Mouse (Mus musculus): Measurements from ENCODE around the gene Rom1. TPM values are rescaled to one million over a fixed set of nuclear protein-coding genes. Genes with fewer than 3 reads are reported as not detected.
"Not testable (repeated sequence)": the region's sequence is repeated elsewhere in the genome, so short reads cannot be mapped to it uniquely, and the experiment has no call there.

Gene Rom1
- polyA plus RNA-seq, 1 experiment from 2014 or later = 4.9 TPM

DNA sequence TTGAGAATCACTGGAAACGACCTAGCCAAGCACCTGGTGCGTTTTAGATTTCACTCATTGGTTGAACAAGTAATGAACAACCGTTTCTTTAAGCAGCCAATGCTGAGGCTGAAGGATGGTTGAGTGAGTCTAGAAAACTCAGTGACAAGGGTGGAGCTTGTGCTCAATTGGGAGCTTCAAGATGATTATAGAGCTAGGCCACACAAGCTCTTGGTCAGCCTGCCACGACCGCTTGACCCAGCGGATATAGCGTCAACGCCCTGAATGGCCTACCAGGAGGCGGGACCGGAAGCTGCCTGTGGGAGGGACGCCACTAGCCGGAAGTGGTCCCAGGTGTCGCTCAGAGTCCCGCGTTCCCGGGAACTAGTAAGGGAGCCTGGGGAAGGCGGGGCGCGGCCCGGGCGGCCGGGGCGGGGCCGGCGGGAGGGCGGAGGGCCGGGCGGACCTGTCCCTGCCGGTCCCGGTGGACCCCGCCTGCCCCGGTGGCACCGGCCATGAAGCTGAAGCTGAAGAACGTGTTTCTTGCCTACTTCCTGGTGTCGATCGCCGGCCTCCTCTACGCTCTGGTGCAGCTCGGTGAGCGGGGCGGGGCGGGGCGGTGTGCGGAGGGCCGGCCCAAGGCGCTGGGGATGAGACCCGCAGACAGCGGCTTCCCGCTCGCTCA is 9.0 kb downstream of the Rom1 start, which contains the start of gene B3gat3:
Gene B3gat3 (plus strand): TSS at position 302 of the 664 bp plus-strand sequence.
- peak within 1 kb of the TSS; percentile 88 for H3K4me3 ChIP-seq (replicated peaks)
- H3K9ac ChIP-seq = peak within 1 kb of the TSS; percentile 80
- no peaks in the 10 kb centered on the region for H3K9me3 ChIP-seq (replicated peaks)
- peak within 1 kb of the TSS; percentile 96 for H3K27ac ChIP-seq
- peaks cover 38% of the 10 kb centered on the region for H3K36me3 ChIP-seq
- peak; percentile 98 for ATAC-seq (replicated peaks; ENCODE audit: low FRiP score)
- peak within 1 kb of the TSS; percentile 76 for H3K4me2 ChIP-seq
- peaks cover 9% of the 10 kb centered on the region for H3K4me1 ChIP-seq
- under 1% methylated on average over 50 of the region's 50 CpGs for WGBS
- H3K27me3 ChIP-seq = no peaks in the 10 kb centered on the region

DNA sequence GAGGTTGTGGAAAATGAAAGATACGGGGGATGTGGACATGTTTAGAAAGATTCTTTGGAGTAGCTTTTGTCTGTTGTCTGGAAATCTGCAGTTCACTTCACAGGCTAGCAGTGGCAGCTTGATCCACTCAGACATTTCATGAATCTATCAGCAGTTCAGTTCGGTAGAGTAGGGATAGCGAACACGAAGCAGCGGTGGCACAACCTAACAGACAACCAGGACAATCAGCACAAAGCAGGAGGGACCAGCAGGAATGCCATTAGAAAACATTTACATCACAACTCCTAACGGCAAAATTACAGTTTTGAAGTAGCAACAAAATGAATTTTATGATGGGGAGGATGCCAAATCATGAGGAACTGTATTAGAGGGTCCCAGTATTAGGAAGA is 9.5 kb downstream of the Rom1 start:
- Histone ChIP-seq H3K9ac (no peak overlapping the region), H3K36me3 (peaks cover 41% of the 10 kb centered on the region), H3K27me3 (no peaks in the 10 kb centered on the region), H3K27ac (peak overlapping the region; percentile 96), H3K4me1 (peaks cover 9% of the 10 kb centered on the region), H3K9me3 (replicated peaks) (no peaks in the 10 kb centered on the region), H3K4me2 (peak overlapping the region; percentile 76), H3K4me3 (replicated peaks) (peak overlapping the region; percentile 88)
- WGBS = 53% methylated on average over 6 of the region's 6 CpGs
- ATAC-seq (replicated peaks; ENCODE audit: low FRiP score) = no peak

DNA sequence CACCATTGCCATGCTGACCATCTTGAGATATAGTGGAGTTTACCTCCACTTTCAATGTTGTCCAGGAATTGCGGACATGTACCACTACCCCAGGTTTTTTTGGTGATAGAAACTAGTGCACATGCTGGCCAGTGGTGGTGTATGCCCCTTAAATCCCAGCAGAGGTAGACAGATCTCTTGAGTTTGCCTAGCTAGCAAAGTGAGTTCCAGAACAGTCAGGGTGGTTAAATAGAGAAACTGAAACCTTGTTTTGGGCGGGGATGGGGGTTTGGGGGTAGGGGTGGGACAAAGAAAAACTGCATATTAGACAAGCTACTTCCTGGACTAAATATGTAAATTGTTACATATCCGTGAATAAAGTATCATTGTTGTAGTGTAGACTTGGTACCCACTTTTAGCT is 10.2 kb downstream of the Rom1 start:
- no peaks in the 10 kb centered on the region for H3K9me3 ChIP-seq (replicated peaks)
- no peak overlapping the region for H3K4me2 ChIP-seq
- 91% methylated on average over 3 of the region's 3 CpGs for WGBS
- no peaks in the 10 kb centered on the region for H3K27me3 ChIP-seq
- H3K9ac ChIP-seq = no peak overlapping the region
- peaks cover 9% of the 10 kb centered on the region for H3K4me1 ChIP-seq
- H3K27ac ChIP-seq = no peak overlapping the region
- H3K4me3 ChIP-seq (replicated peaks) = no peak overlapping the region
- peaks cover 48% of the 10 kb centered on the region for H3K36me3 ChIP-seq
- no peak for ATAC-seq (replicated peaks; ENCODE audit: low FRiP score)

DNA sequence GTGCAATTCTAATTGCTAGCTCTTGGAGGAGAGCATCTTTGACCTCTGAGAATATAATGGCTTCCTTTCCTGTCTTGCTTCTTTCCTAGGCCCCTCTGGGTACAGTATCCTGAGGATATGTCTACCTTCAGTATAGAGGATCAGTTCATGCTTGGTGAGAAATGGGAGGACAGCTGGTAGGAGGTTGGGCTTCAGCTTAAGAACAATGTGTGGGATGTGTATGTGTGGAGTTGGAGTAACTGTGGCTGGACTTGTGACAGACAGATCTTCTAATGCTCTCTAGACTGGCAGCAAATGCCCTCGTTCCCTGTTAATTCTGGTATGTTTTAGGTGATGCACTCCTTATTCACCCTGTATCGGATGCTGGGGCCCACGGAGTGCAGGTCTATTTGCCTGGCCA is 14.9 kb downstream of the Rom1 start:
- H3K4me1 ChIP-seq = no peaks in the 10 kb centered on the region

DNA sequence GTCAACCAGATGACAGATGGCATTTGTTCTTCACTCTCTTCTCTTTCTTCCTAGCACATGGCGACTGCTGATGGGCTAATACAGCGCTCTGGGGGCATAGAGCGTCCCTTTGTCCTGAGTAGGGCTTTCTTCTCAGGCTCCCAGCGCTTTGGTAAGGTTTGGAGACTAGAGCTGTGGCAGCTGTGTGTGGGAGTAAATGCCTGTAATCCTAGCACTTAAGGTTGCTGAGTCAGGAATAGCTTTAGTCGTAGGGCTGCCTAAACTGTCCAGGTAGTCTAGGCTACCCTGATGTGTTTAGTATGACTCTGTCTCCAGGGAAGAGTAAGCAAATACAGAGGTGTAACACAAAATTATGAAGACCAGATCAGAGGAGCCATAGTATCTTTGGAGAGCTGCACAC is 17.3 kb downstream of the Rom1 start:
- Histone ChIP-seq H3K27ac (no peak overlapping the region), H3K9ac (no peak overlapping the region), H3K4me1 (no peaks in the 10 kb centered on the region), H3K36me3 (peaks cover 100% of the 10 kb centered on the region), H3K4me3 (replicated peaks) (no peak overlapping the region), H3K9me3 (replicated peaks) (no peaks in the 10 kb centered on the region), H3K4me2 (no peak overlapping the region), H3K27me3 (no peaks in the 10 kb centered on the region)
- 82% methylated on average over 5 of the region's 5 CpGs for WGBS
- ATAC-seq (replicated peaks; ENCODE audit: low FRiP score) = no peak

More for the DNA sequence above, 14.9 kb downstream of the Rom1 start:
- no peak overlapping the region for H3K4me3 ChIP-seq (replicated peaks)
- H3K4me2 ChIP-seq = no peak overlapping the region
- H3K36me3 ChIP-seq = peaks cover 81% of the 10 kb centered on the region
- ATAC-seq (replicated peaks; ENCODE audit: low FRiP score) = no peak
- no peak overlapping the region for H3K9ac ChIP-seq
- no peaks in the 10 kb centered on the region for H3K9me3 ChIP-seq (replicated peaks)
- 93% methylated on average over 3 of the region's 3 CpGs for WGBS
- H3K27me3 ChIP-seq = no peaks in the 10 kb centered on the region
- H3K27ac ChIP-seq = no peak overlapping the region

DNA sequence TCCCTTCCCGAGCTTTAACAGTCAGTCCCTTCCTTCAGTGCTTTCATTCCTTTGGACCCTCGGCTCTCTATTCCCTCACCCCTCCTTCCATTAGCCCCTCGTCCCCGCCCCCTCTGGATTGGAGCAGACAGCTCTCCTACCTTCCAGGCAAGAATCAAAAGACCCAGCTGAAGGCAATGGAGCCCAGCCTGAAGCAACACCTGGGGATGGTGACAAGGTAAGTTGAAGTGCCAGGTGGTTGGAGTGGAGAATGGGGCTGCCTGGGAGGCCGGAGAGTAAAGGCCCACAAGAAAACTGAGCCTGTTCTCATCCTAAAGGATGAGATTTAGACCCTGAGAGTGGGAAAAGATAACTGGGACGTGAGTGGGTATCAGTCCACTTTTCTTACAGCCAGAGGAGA is 20.6 kb downstream of the Rom1 start:
- peaks cover 98% of the 10 kb centered on the region for H3K36me3 ChIP-seq
- no peaks in the 10 kb centered on the region for H3K9me3 ChIP-seq (replicated peaks)
- no peaks in the 10 kb centered on the region for H3K4me1 ChIP-seq
- no peak overlapping the region for H3K4me3 ChIP-seq (replicated peaks)
- H3K9ac ChIP-seq = no peak overlapping the region
- H3K4me2 ChIP-seq = no peak overlapping the region
- no peak for ATAC-seq (replicated peaks; ENCODE audit: low FRiP score)
- WGBS = 91% methylated on average over 6 of the region's 6 CpGs
- no peaks in the 10 kb centered on the region for H3K27me3 ChIP-seq
- H3K27ac ChIP-seq = no peak overlapping the region

DNA sequence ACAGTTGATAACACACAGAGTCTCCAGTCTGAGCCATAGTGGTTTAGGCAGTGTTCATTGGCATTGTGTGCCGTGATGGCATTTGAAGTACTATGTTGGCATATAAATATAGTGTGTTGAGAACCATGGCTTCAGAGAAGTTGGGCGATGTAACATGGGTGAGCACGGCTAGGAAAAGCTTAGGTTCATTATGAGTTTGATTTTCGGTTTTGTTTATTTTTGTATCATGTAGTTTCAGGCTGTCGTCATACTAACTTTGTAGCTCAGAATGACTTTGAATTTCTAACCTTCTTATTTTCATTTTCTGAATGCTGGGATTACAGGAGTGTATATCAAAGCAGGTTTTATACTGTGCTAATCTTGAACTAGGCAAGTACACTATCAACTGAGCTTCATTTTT is 25.7 kb downstream of the Rom1 start:
- Histone ChIP-seq H3K4me3 (replicated peaks) (no peak overlapping the region), H3K27me3 (no peaks in the 10 kb centered on the region), H3K36me3 (peaks cover 76% of the 10 kb centered on the region), H3K4me1 (peaks cover 15% of the 10 kb centered on the region), H3K9ac (no peak overlapping the region), H3K4me2 (no peak overlapping the region), H3K9me3 (replicated peaks) (no peaks in the 10 kb centered on the region), H3K27ac (no peak overlapping the region)
- ATAC-seq (replicated peaks; ENCODE audit: low FRiP score) = no peak
- 96% methylated on average over 5 of the region's 5 CpGs for WGBS

DNA sequence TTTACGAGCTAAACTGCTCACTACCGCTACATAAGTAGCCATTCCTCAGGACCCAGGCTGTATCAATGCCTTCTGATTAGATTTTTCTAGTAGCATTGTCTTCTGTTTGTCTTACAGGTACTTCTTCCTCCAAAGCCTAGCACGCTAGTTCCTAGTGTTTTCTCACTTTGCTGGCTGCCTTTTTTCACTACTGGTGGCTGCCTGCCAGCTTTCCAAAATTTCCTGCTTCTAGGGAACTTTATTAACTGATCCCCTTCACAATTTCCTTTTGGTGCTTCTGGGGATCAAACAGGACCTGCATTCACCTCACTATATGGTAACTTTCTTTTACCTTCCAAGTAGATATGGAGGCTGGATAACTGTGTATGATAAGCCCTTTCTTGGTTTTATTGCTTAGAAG is 30.1 kb downstream of the Rom1 start:
- no peaks in the 10 kb centered on the region for H3K27me3 ChIP-seq
- peak overlapping the region; percentile 86 for H3K9ac ChIP-seq
- H3K36me3 ChIP-seq = peaks cover 62% of the 10 kb centered on the region
- WGBS = 22% methylated on average over 3 of the region's 3 CpGs
- no peak overlapping the region for H3K27ac ChIP-seq
- H3K4me1 ChIP-seq = peaks cover 31% of the 10 kb centered on the region
- peak overlapping the region; percentile 63 for H3K4me2 ChIP-seq
- no peaks in the 10 kb centered on the region for H3K9me3 ChIP-seq (replicated peaks)
- H3K4me3 ChIP-seq (replicated peaks) = peak overlapping the region; percentile 71
- no peak for ATAC-seq (replicated peaks; ENCODE audit: low FRiP score)

DNA sequence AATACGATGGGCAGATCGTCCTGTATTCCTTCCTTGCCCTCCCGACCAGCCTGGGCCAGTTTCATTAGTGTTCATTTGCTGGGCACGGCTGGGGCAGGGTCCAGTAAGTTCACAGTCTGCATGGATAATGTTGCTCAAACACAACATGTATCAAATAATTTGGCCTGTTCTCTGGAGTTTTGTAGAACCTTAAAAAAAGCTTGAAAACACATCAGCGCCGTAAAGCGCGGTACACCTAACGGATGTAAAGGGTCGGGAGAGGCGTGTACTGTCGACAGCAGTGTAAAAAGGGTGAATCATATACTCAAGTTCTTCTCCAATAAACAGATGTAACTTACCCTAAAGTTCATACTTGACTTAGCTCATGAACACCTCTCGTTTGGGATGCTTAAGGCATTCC is 30.6 kb downstream of the Rom1 start:
- Histone ChIP-seq H3K9ac (peak overlapping the region; percentile 86), H3K4me1 (peaks cover 36% of the 10 kb centered on the region), H3K27me3 (no peaks in the 10 kb centered on the region), H3K36me3 (peaks cover 57% of the 10 kb centered on the region), H3K9me3 (replicated peaks) (no peaks in the 10 kb centered on the region), H3K27ac (peak overlapping the region; percentile 93), H3K4me3 (replicated peaks) (peak overlapping the region; percentile 71), H3K4me2 (peak overlapping the region; percentile 63)
- ATAC-seq (replicated peaks; ENCODE audit: low FRiP score) = no peak; the same call in 1 of the 2 replicates
- WGBS = 3% methylated on average over 13 of the region's 13 CpGs

DNA sequence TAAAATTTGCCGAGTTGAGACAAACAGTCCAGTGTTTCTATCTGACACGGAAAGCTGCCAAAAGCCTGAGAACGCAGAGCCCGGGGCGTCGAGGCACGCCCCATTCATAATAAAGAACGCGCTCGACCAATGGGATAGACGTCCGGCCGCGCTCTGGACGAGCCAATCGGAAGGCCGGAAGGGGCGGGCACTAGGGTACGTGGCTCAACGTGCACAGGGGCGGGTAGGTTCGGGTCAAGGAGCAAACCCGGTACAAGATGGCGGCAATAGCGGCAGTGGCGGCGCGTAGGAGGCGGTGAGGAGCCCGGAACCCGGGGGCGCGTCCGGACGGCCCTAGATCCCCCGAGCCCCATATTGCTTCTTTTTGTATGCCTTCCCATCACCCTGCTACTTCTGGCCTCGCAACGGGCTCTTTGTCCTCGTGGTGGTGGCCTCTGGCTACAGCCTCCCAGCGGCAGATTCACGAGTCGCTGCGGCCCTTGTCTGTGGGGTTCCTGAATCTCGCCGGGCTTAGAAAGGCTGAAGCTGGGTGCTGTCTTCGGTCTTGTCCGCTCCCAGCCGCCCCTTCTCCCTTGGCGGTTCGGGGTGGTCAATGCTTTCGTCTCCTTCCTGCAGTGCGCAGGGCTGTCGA is 31.2 kb downstream of the Rom1 start, which contains the start of gene Ganab:
Gene Ganab (plus strand): TSS at position 207 of the 631 bp plus-strand sequence.
- H3K9ac ChIP-seq = peak within 1 kb of the TSS; percentile 86
- H3K27me3 ChIP-seq = no peaks in the 10 kb centered on the region
- under 1% methylated on average over 53 of the region's 53 CpGs for WGBS
- H3K4me1 ChIP-seq = peaks cover 40% of the 10 kb centered on the region
- H3K9me3 ChIP-seq (replicated peaks) = no peaks in the 10 kb centered on the region
- H3K27ac ChIP-seq = peak within 1 kb of the TSS; percentile 93
- peak; percentile 98 for ATAC-seq (replicated peaks; ENCODE audit: low FRiP score)
- peak within 1 kb of the TSS; percentile 71 for H3K4me3 ChIP-seq (replicated peaks)
- H3K36me3 ChIP-seq = peaks cover 51% of the 10 kb centered on the region
- peak within 1 kb of the TSS; percentile 63 for H3K4me2 ChIP-seq

DNA sequence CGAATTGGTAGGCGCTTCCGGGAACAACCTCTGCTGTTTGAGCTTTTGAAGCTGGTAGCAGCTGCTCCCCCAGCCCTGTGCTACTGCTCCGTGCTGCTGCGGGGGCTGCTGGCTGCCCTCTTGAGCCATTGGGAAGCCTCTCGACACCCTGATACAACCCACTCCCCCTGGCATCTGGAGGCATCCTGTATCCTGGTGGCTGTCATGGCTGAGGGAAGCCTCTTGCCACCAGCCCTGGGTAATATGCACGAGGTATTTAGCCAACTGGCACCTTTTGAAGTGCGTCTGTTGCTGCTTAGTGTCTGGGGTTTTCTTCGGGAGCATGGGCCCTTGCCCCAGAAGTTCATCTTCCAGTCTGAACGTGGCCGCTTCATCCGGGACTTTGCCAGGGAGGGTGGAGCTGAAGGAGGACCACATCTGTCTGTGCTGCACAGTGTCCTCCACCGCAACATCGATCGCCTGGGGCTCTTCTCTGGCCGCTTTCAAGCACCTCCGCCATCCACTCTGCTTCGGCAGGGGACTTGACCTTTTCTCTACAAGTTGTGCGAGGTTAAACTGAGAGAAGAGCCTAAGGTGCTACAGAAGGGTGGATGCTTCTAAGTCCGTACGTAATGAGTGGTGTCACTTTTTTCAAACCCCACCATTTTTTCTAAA is 31.8 kb downstream of the Rom1 start:
- peaks cover 46% of the 10 kb centered on the region for H3K36me3 ChIP-seq
- not testable (repeated sequence) for H3K9me3 ChIP-seq (replicated peaks); H3K27me3 ChIP-seq
- 19% methylated on average over 21 of the region's 21 CpGs for WGBS
- peaks cover 43% of the 10 kb centered on the region for H3K4me1 ChIP-seq
- H3K4me3 ChIP-seq (replicated peaks) = peak overlapping the region; percentile 71
- H3K27ac ChIP-seq = peak overlapping the region; percentile 93
- ATAC-seq (replicated peaks; ENCODE audit: low FRiP score) = peak; percentile 47
- H3K4me2 ChIP-seq = peak overlapping the region; percentile 63
- peak overlapping the region; percentile 46 for H3K9ac ChIP-seq

DNA sequence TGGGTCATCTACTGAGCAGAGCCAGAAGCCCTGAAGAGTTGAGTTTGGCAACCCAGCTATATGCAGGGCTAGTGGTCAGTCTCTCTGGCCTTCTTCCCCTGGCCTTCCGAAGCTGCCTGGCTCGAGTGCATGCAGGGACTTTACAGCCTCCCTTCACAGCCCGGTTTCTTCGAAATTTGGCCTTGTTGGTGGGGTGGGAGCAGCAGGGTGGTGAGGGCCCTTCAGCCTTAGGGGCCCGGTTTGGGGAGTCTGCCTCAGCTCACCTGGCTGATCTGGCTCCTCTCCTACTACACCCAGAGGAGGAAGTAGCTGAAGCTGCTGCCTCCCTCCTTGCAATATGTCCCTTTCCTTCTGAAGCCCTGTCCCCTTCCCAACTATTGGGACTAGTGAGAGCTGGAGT is 32.9 kb downstream of the Rom1 start:
- H3K27me3 ChIP-seq; H3K9me3 ChIP-seq (replicated peaks); H3K27ac ChIP-seq; H3K4me3 ChIP-seq (replicated peaks); H3K4me2 ChIP-seq; ATAC-seq (replicated peaks; ENCODE audit: low FRiP score); H3K9ac ChIP-seq: not testable (repeated sequence)
- Histone ChIP-seq H3K4me1 (peaks cover 43% of the 10 kb centered on the region), H3K36me3 (peaks cover 42% of the 10 kb centered on the region)
- WGBS = 87% methylated on average over 5 of the region's 5 CpGs

Measured in kidney, embryonic 15.5 days (tissue).